Mouse (Mus musculus) T-cell, adult 2 months (primary cell): ENCODE data around the gene Cryz.
"Not testable (repeated sequence)": the region's sequence is repeated elsewhere in the genome, so short reads cannot be mapped to it uniquely, and the experiment has no call there.

ENCODE experiments used
- DNase-seq: peaks from one replicate; pipeline ENCODE4 v3.0.0; 2022; ENCODE audit warnings: low spot score

Cryz gene

DNA sequence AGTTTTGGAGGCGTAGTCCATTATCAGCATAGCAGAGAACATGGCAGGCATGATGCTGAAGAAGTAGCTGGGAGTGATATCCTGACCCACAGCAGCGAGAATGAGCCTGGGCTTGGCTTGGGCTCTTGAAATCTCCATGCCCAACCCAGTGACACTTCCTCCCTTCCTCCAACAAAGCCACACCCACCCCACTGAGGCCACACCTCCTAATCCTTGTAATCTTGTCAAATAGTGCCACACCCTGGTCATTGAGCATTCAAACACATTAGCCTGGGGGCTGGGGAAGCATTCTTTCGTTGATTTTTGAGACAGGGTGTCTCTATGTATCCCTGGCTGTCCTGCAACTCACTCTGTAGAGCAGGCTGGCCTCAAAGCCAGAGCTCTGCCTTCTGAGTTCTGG lies 15.4 kb downstream of the Cryz start:
- no peak for DNase-seq

GRCm38 (mm10) chr3:154614771-154615170 lies 18.3 kb downstream of the Cryz start:
- no peak for DNase-seq

DNA sequence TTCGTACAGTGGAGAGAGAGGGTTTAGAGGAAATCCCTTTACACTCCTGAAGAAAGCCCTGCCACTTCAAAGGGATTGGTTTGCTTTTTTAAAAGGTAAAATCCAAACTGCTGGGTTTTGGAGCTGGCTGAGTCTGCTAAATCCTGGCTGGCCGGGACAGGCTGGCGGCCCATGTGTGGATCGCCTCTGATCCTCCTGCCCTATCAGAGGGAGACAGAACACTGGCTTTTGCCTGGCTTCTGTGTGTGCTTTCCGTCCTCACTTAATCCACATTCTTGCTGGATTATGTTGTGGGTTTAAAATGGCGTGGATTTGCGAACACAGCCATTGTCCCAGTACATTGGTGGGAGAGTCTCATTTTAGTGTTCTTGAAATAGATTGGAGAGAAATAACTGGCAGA lies 18.8 kb downstream of the Cryz start:
- no peak for DNase-seq

GRCm38 (mm10) chr3:154616106-154616505 lies 19.6 kb downstream of the Cryz start:
- DNase-seq = no peak

GRCm38 (mm10) chr3:154628284-154628683 lies 31.8 kb downstream of the Cryz start:
- no peak for DNase-seq

GRCm38 (mm10) chr3:154631281-154631680 lies 34.8 kb downstream of the Cryz start:
- DNase-seq = not testable (repeated sequence)

- no peak for DNase-seq
Measured at GRCm38 (mm10) chr3:154633091-154633490, 36.6 kb downstream of the Cryz start.

- DNase-seq = no peak
Measured at GRCm38 (mm10) chr3:154646638-154647442, 50.3 kb downstream of the Cryz start.

- no peak for DNase-seq
Measured at GRCm38 (mm10) chr3:154647443-154647780, 50.9 kb downstream of the Cryz start.

DNA sequence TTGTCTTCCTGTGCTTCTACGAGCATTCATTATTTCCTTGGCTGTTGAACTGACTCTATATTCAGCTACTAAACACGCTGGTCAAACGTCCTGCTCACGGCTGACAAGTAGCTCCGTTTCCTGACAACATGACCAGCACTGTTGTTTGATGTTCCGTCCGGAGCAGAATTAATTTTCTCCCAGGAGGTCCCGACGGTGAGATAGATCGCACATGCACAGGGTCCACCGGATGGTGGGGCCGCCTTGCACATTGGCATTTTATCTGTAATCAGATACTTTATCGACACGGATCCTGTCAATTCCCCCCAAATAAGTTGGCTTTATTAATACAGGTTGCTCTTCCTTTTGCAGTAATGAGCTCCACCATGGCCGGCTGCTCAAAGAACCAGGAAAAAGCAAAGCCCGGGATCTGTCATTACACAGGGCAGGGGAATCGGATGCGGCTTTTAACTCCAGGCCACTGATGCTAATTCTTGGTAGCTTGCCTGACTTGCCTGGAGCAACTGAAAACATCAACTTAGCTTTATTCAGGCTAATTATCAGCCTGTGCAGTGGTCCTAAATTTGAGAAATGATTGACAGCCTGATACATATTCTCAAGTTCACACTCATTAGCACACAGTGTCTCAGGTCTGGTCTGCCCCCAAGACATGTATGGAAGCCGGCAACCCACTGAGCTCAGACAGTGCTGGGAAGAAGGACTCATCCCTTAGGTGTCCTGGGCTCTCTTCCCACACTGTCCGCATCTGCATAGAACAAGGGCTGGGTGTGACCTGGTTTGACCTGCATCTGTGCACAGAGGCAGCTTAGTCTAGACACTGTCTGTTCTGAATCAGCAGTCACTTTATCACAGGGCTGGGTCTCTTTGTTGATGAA lies 53.1 kb downstream of the Cryz start:
- DNase-seq = no peak

GRCm38 (mm10) chr3:154651192-154651821 lies 54.8 kb downstream of the Cryz start:
- no peak for DNase-seq

- no peak for DNase-seq
Measured at GRCm38 (mm10) chr3:154652581-154653420, 56.3 kb downstream of the Cryz start.

- DNase-seq = no peak
Measured at GRCm38 (mm10) chr3:154653454-154653853, 56.9 kb downstream of the Cryz start.

GRCm38 (mm10) chr3:154654284-154654683 lies 57.8 kb downstream of the Cryz start:
- no peak for DNase-seq

DNA sequence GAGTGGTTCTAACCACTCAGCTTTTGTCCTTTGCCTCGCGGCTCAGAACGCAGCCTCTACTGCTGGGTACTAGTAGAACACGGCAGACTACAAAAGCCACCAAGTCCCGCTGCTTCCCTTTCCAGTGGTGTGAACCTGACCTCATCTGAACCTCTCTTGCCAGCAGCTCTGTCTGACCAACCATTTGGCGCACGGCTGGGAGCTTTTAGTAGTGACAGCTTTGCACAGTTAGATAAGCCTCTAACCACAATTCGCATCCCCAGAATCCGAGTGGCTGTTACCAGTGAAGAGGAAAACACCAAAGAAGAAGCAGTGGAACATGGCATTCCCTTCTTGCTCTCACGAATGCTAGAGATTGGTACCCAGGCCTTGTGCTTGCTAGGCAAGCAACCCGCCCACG lies 58.4 kb downstream of the Cryz start:
- DNase-seq = no peak

DNA sequence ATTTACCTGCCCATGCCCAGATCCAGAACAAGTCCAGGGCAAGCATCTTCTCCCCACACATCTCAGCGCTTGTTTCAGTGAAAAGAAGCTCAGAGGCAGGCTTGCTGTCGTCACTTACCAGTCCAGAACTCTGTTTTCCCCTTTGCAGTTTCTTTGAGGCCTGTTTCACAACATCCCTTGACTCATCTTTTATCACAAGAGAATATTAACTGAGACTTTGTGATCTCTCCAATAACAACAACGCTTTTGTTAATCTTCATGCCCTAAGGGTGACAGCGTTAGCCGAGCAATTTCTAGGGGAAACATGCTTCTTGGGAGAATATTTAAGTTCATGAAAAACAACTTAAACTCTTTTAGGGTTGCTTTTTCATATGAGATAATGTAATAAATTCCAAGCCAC lies 59.2 kb downstream of the Cryz start:
- no peak for DNase-seq

DNA sequence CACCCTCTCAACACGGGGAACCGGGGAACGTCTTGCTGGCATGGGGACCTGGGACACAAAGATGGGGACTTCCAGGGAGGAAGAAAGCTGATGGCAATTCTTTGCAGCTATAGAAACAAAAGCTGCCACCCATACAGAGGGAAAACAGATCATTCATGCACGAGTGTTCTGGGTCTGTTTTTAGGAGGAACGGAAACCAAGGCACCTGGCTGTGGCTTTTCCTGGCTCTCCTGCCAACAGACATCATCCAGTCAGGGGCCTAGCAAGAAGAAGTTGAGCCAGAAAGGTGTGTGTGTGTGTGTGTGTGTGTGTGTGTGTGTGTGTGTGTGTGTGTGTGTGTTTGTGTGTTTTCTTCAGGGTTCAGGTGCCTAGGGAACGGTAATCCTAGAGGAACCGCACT lies 67.0 kb downstream of the Cryz start, which contains the start of gene Erich3:
Gene Erich3 (plus strand): TSS at position 315 of the 400 bp plus-strand sequence.
- DNase-seq = no peak

GRCm38 (mm10) chr3:154663976-154664581 lies 67.6 kb downstream of the Cryz start:
- DNase-seq = no peak

DNA sequence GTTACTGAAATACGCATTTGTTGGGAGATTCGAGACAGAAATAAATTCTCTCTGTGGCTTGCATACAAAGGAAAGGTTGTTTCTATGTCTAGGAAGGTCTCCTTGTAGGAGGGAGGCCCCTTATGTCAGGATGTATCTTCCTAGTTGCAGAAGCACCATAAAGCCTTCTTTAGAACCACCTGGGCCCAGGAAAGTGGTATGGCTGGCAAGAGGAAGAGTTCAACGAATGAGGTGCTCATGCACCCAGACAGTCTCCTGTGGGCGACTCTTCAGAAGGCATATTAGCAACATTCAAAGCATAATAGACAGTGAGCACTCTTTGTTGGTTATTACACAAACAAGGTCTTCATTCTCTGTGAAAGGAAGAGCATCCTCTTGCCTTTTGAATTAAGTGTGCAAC lies 68.1 kb downstream of the Cryz start:
- DNase-seq = no peak

GRCm38 (mm10) chr3:154668485-154668884 lies 72.0 kb downstream of the Cryz start:
- no peak for DNase-seq

GRCm38 (mm10) chr3:154670584-154670983 lies 74.1 kb downstream of the Cryz start:
- no peak for DNase-seq
